Mouse (Mus musculus) lung, postnatal 36 days (tissue): ENCODE measurements around the gene Mrps24.

Experiments used
- DNase-seq: peaks from one replicate; pipeline ENCODE4 v3.0.0; 2022; ENCODE audit warnings: mixed read lengths

Gene Mrps24

GRCm38 (mm10) chr11:5703341-5703740 lies 12.1 kb downstream of the Mrps24 start:
- no peak for DNase-seq

- DNase-seq = no peak
Measured at GRCm38 (mm10) chr11:5702957-5703332, 12.5 kb downstream of the Mrps24 start.

GRCm38 (mm10) chr11:5702271-5702956 lies 13.1 kb downstream of the Mrps24 start:
- DNase-seq = no peak

GRCm38 (mm10) chr11:5701821-5702220 lies 13.7 kb downstream of the Mrps24 start:
- no peak for DNase-seq

GRCm38 (mm10) chr11:5701300-5701699 lies 14.2 kb downstream of the Mrps24 start:
- DNase-seq = no peak

GRCm38 (mm10) chr11:5700808-5701207 lies 14.7 kb downstream of the Mrps24 start:
- DNase-seq = no peak

GRCm38 (mm10) chr11:5691775-5692174 lies 23.7 kb downstream of the Mrps24 start:
- peak; percentile 65 for DNase-seq

GRCm38 (mm10) chr11:5684283-5684682 lies 31.2 kb downstream of the Mrps24 start:
- DNase-seq = no peak

GRCm38 (mm10) chr11:5682541-5682940 lies 32.9 kb downstream of the Mrps24 start:
- no peak for DNase-seq
